Mouse (Mus musculus) thymus, adult 18-20 months (tissue): ENCODE results near the gene Emc9.
A peak's percentile ranks its signal among the peaks of the same experiment; 100 is the strongest.

Experiments
- DNase-seq, 2 experiments: peaks; one replicate each; pipeline ENCODE4 v3.0.0; 2022; ENCODE audit warnings: mixed read lengths in 2 of 2

Emc9 gene

DNA sequence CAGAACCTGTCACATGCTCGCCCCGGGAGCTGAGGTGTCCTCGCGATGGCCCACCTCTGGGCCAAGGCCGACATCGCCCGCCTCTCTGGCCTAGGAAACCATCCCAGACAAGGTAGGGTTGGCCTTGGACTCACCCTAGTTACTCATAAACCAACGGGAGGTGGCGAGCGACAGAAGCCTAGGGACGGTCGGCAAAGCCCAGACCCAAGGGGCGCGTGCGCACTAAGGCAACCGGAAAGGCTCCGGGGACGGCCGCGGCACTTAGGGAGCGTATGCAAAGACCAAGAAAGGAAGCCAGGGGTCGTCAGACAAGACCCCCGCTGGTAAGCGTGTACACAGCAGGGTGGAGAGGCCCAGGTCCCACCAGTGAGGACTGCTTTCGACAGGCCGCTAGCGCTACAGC lies 25.3 kb downstream of the Emc9 start, which contains the start of gene Dcaf11:
Dcaf11 (plus strand) TSS at position 208 of the 403 bp plus-strand sequence.
- peak; percentile 77 to 86 for DNase-seq

DNA sequence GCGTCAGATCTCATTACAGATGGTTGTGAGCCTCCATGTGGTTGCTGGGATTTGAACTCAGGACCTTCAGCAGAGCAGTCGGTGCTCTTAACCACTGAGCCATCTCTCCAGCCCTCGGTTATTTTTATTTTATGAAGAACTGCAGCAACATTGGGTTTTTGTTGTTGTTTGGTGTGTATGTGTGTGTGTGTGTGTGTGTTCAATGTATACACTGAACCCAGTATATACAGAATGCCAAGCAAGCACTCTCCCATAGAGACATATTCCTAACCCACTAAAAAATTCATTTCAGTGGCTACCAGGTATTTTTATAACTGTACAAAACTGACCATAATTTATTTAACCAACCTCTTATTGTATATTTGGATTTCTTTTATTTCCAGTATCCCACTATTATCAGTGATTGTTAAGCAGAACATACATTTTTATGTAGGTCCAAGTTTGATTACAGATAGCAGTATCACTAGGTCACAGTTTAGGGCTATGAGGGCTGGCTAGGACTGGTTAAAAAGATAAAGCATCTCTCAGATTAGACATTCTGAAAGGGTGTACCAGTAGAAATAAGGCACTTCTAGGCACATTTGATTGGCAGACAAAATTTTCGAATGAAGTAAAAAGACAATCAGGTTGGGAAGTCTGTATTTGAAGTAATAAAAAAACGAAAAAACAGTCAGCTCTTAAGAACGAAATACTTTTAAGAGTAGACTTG lies 26.2 kb downstream of the Emc9 start:
- no peak for DNase-seq

DNA sequence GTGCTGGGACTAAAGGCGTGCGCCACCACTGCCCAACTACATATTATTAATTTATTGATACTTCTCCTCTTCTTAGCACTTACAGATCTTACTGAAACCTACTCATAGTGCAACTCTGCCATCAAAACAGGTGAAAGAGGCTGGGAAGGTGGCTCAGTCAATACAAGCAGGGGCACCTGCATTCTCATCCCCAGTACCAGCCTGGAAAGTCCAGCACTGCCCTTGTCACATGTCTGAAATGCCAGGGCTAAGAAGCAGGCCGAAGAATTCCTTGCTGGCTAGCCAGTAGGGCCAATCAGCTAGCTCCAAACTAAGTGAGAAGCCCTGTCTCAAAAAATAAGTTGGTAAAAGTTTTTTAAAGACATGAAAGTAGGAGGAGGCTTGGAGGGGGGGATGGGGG lies 27.5 kb downstream of the Emc9 start:
- DNase-seq: no peak

DNA sequence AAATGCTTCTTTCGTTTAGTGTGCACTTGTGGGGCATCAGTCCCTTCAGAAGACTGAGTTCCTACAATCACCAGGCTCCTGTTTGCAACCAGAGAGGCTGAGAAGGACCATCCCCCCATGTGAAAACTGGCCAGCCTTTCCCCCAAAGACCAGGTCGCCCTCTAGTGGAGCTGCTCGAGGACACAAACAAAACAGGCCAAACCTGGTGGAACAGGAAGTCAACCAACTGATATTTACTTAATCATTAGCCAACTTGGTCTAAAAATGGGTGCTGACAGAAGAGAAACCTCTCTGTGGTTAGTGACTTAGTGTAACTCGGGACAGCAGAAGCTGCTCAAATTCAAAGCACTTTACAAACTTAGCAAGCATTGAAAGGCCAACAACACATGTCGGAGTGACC lies 28.1 kb downstream of the Emc9 start:
- DNase-seq: peak in 1 of 2 experiments; percentile 55

DNA sequence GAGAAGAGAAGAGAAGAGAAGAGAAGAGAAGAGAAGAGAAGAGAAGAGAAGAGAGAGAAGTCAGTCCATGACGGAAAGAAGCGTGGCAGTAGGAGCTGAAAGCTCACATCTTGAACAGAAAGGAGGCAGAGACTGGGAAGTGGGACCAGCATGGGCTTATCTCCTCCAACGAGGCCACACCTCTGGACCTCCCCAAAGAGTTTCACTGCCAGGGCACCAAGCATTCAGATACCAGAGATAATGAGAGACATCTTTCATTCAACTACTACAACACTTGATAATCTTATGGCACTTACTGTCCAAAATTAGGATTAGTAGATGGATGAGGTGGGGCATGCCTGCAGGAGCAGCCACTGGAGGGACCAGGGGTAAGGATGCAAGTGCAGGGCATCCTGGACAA lies 29.3 kb downstream of the Emc9 start:
- no peak for DNase-seq

DNA sequence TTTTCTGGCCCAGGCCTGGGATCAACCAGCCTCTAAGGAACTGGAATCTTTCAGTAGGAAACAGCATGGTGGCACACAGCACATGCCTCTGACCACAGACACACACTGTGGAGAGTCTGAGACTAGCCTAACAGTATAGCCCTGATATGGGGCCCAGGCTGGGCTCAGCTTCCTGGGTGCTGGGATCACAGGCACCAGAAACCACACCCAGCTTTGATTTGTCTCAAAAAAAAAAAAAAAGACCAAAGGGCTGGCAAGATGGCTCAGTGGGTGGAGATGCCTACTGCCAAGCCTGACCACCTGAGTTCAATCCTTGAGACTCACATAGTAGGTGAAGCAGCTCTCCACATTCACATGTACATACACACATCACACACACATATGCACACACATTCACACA lies 30.5 kb downstream of the Emc9 start:
- DNase-seq: no peak

DNA sequence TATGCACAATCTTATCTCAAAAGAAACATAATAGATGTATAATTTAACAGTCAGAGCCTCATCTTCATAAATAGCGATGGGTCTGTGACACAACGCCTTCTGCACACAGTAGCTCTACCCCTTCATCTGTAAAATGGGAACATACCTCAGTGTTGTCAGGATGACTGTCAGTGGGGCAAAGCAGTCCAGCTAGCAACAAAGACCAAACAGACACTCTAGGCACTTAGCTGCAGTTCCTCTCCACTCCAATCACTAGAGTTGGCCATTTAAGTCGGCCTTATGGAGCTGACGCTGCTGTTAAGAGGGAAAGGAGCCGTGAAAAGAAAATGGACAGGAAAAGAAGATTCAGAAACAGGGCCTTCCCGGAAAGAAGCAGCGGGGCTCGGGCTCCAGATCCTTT lies 33.3 kb downstream of the Emc9 start:
- no peak for DNase-seq

DNA sequence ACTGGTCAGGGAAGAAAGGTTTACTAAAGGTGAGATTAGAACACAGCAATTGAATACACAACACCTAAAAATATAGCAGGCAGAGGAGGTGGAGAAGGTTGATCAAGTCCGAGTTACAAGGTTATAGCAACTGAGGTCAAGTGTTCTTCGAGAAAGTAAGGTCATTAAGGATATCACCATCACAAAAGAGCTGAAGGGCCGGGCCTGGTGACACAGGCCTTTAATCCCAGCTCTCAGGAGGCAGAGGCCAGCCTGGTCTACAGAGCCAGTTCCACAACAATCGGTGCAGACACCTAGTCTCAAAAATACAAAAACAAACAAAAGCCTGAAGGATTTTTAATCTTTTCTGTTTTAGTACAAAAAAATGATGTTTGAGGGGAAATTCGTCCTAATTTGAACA lies 33.8 kb downstream of the Emc9 start:
- DNase-seq: no peak

DNA sequence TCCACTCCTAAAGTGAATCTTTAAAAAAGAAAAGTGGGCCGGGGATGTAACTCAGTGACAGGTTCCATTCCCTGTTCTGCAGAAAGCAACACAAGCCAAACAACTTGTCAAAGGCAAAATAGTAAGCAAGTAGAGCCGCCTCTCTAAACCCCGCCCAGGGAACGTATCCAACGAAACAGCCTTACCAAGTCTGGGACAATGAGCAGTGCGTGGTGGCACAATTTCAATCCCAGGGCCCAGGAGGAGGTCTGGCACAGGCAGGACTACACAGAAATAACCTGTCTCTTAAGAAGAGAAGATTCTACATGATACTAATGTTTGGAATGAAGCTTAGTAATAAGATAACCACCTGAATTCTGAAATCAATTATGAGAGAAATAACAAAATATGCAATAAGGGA lies 34.9 kb downstream of the Emc9 start:
- no peak for DNase-seq

DNA sequence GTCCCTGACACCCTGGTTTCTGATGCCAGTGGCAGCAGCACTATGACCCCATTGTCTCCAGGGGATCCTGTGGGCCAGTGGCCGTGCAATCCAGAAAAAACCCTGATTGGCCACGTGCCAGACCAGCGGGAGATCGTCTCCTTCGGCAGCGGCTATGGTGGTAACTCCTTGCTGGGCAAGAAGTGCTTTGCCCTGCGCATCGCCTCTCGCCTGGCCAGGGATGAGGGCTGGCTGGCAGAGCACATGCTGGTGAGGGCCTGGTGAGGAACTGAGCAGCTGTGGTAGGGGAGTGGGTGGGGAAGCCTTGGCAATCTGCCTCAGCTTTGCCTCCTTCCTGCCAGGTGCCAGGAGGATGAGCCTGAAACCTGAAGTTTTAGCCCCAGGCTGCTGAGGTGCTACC lies 40.8 kb downstream of the Emc9 start:
- DNase-seq: no peak

DNA sequence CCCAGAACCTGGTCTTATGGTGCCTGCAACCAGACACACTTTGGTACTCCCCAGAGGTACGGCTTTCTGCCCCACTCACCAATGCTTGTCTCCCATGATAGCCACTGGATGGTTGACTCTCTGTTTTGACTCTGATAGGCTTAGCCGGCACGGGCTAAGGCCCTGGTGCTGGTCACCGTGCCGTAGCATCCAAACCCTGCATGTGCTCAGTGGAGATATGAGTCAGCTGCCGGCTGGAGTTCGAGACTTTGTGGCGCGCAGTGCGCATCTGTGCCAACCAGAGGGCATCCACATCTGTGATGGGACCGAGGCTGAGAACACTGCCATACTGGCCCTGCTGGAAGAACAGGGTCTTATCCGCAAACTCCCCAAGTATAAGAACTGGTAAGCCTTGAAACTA lies 42.8 kb downstream of the Emc9 start:
- DNase-seq: no peak

DNA sequence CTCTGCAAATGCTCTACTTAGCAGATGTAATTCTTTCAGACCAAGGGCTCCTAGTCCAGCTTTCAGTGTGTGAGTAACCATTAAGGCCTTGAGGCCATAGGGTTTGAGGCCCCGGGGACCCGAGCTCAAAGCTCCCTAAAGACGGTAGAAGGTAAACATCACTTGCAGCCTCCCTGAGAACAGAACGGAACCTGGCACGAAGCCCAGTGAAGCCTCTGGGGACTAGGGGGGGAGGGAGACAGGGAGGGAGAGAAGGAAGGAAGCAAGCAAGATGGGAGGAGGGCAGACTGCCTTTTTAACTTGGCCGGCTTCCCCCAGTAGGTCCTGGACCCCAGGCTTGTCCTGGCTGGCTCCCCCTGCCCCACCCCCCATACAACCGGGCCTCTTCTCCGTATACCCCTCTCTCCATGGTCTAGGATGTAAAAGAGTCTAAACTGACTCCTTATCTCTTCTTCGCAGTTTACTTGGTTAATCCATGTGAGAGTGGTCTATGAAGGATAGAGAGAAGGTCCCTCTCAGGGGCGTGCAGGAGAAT lies 44.2 kb downstream of the Emc9 start:
- peak; percentile 34 to 53 for DNase-seq

DNA sequence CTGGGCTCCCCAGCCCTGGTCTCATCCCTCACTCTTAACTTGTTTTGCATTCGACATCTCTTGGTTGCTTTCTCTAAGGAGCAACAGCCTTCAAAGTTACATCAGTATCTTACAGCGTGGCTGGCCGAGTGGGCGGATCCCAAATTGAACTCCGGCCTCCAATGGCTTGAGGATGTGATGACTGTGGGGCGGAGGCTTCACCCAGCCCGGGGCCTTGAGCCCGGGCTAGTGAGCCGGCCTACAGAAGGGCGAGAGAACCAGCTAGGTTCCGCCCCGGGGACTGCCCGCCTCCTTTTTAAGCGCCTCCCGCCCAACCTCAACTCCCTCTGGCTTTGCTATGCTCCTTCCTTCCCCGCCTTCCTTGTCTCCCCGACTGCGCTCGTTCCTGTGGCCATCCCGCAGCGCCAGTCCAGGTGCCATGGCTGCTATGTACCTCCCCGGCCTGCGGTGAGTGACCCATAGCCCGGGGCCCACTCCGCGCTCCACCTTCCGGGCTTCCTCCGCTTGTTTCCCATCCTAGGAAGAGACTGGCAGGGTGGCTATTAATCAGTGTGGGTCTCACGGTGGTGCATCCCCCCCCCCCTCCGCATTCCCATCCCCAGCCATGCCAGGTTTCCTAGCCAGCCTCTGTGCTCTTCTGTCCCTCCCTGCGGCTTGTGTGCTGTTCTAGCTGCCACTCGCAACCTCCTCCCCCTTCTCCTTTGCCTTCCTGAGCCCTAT lies 44.9 kb downstream of the Emc9 start, which contains the start of gene Pck2:
Pck2 (plus strand) TSS at position 200 of the 720 bp plus-strand sequence.
- DNase-seq: peak; percentile 48 to 57

DNA sequence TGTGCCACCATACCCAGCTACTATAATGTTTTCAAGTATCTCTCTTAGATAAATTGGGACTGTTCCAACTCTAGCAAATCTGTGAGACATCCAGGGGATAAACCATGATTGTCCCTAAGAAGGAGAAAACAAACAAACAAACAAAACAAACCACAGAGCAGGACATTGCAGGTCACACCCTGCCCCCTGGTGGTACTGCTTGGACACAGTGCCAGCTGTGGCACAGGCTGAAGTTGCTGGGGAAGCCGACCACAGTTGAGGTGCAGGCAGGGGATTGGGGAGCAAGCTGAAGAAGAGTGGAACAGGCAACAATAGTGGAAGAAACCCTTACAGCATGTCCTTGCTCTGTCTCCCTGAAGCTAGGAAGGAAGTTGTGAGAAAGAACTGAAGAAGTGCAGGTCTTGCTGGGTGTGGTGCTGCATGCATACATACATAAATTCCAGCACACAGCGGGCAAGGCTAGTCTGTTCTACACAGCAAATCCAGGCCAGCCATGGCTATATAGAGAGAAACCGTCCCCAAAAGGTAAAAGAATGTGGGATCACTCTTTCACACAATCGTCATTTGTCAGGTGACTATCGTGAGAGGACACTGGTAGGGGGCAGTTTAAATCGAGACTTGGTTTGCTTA lies 48.9 kb downstream of the Emc9 start:
- DNase-seq: no peak
